Mouse (Mus musculus): ENCODE results near the gene Tln2. TPM values are rescaled to one million over a fixed set of nuclear protein-coding genes. Genes with fewer than 3 reads are reported as not detected.
"Not testable (repeated sequence)": the region's sequence is repeated elsewhere in the genome, so short reads cannot be mapped to it uniquely, and the experiment has no call there.

Gene Tln2
- polyA plus RNA-seq, 1 experiment from 2014 or later = 24.0 TPM

GRCm38 (mm10) chr9:67300769-67301168 lies 258.7 kb downstream of the Tln2 start:
- WGBS = 82% methylated on average over 5 of the region's 5 CpGs
- no peak for ATAC-seq (ENCODE audit: low FRiP score, low TSS enrichment)

GRCm38 (mm10) chr9:67300346-67300745 lies 259.2 kb downstream of the Tln2 start:
- Histone ChIP-seq H3K9ac (ENCODE audit: low read depth, low read length) (no peak overlapping the region), H3K27ac (ENCODE audit: low read depth, low read length) (no peak overlapping the region), H3K9me3 (ENCODE audit: control insufficient read depth, low read length) (no peaks in the 10 kb centered on the region), H3K4me3 (ENCODE audit: low read length) (no peak overlapping the region), H3K27me3 (ENCODE audit: control insufficient read depth, insufficient read depth, low read length) (no peaks in the 10 kb centered on the region), H3K4me2 (replicated peaks; ENCODE audit: low read depth, low read length) (no peak overlapping the region), H3K36me3 (ENCODE audit: control insufficient read depth, insufficient read depth, low read length) (no peaks in the 10 kb centered on the region), H3K4me1 (ENCODE audit: control insufficient read depth, insufficient read depth, low read length) (no peaks in the 10 kb centered on the region)
- ATAC-seq (ENCODE audit: low FRiP score, low TSS enrichment) = no peak
- WGBS = 43% methylated on average over 3 of the region's 3 CpGs

More at GRCm38 (mm10) chr9:67300769-67301168, 258.7 kb downstream of the Tln2 start:
- Histone ChIP-seq H3K4me1 (ENCODE audit: control insufficient read depth, insufficient read depth, low read length) (no peaks in the 10 kb centered on the region), H3K9ac (ENCODE audit: low read depth, low read length) (no peak overlapping the region), H3K9me3 (ENCODE audit: control insufficient read depth, low read length) (no peaks in the 10 kb centered on the region), H3K4me2 (replicated peaks; ENCODE audit: low read depth, low read length) (no peak overlapping the region), H3K4me3 (ENCODE audit: low read length) (no peak overlapping the region), H3K36me3 (ENCODE audit: control insufficient read depth, insufficient read depth, low read length) (no peaks in the 10 kb centered on the region), H3K27ac (ENCODE audit: low read depth, low read length) (no peak overlapping the region), H3K27me3 (ENCODE audit: control insufficient read depth, insufficient read depth, low read length) (no peaks in the 10 kb centered on the region)

GRCm38 (mm10) chr9:67299164-67299563 lies 260.3 kb downstream of the Tln2 start:
- no peaks in the 10 kb centered on the region for H3K27me3 ChIP-seq (ENCODE audit: control insufficient read depth, insufficient read depth, low read length)
- no peak overlapping the region for H3K9ac ChIP-seq (ENCODE audit: low read depth, low read length)
- no peaks in the 10 kb centered on the region for H3K9me3 ChIP-seq (ENCODE audit: control insufficient read depth, low read length)
- 90% methylated on average over 6 of the region's 6 CpGs for WGBS
- no peaks in the 10 kb centered on the region for H3K4me1 ChIP-seq (ENCODE audit: control insufficient read depth, insufficient read depth, low read length)
- H3K36me3 ChIP-seq (ENCODE audit: control insufficient read depth, insufficient read depth, low read length) = no peaks in the 10 kb centered on the region
- no peak overlapping the region for H3K4me3 ChIP-seq (ENCODE audit: low read length)
- H3K4me2 ChIP-seq (replicated peaks; ENCODE audit: low read depth, low read length) = no peak overlapping the region
- no peak for ATAC-seq (ENCODE audit: low FRiP score, low TSS enrichment)
- no peak overlapping the region for H3K27ac ChIP-seq (ENCODE audit: low read depth, low read length)

GRCm38 (mm10) chr9:67297236-67297889 lies 262.1 kb downstream of the Tln2 start:
- 82% methylated on average over 6 of the region's 6 CpGs for WGBS
- no peak overlapping the region for H3K9ac ChIP-seq (ENCODE audit: low read depth, low read length)
- H3K36me3 ChIP-seq (ENCODE audit: control insufficient read depth, insufficient read depth, low read length) = no peaks in the 10 kb centered on the region
- no peaks in the 10 kb centered on the region for H3K4me1 ChIP-seq (ENCODE audit: control insufficient read depth, insufficient read depth, low read length)
- no peak overlapping the region for H3K27ac ChIP-seq (ENCODE audit: low read depth, low read length)
- H3K9me3 ChIP-seq (ENCODE audit: control insufficient read depth, low read length) = no peaks in the 10 kb centered on the region
- no peak overlapping the region for H3K4me2 ChIP-seq (replicated peaks; ENCODE audit: low read depth, low read length)
- no peak for ATAC-seq (ENCODE audit: low FRiP score, low TSS enrichment)
- no peaks in the 10 kb centered on the region for H3K27me3 ChIP-seq (ENCODE audit: control insufficient read depth, insufficient read depth, low read length)
- no peak overlapping the region for H3K4me3 ChIP-seq (ENCODE audit: low read length)

- no peak overlapping the region for H3K27ac ChIP-seq (ENCODE audit: low read depth, low read length)
- H3K36me3 ChIP-seq (ENCODE audit: control insufficient read depth, insufficient read depth, low read length) = no peaks in the 10 kb centered on the region
- no peak for ATAC-seq (ENCODE audit: low FRiP score, low TSS enrichment)
- H3K9me3 ChIP-seq (ENCODE audit: control insufficient read depth, low read length) = no peaks in the 10 kb centered on the region
- H3K9ac ChIP-seq (ENCODE audit: low read depth, low read length) = no peak overlapping the region
- H3K27me3 ChIP-seq (ENCODE audit: control insufficient read depth, insufficient read depth, low read length) = no peaks in the 10 kb centered on the region
- no peak overlapping the region for H3K4me3 ChIP-seq (ENCODE audit: low read length)
- no peaks in the 10 kb centered on the region for H3K4me1 ChIP-seq (ENCODE audit: control insufficient read depth, insufficient read depth, low read length)
- 64% methylated on average over 4 of the region's 4 CpGs for WGBS
- no peak overlapping the region for H3K4me2 ChIP-seq (replicated peaks; ENCODE audit: low read depth, low read length)
These were observed 272.0 kb downstream of the Tln2 start for GRCm38 (mm10) chr9:67287457-67287856.

- 95% methylated on average over 3 of the region's 3 CpGs for WGBS
- Histone ChIP-seq H3K4me1 (ENCODE audit: control insufficient read depth, insufficient read depth, low read length) (no peaks in the 10 kb centered on the region), H3K9ac (ENCODE audit: low read depth, low read length) (no peak overlapping the region), H3K36me3 (ENCODE audit: control insufficient read depth, insufficient read depth, low read length) (no peaks in the 10 kb centered on the region), H3K4me2 (replicated peaks; ENCODE audit: low read depth, low read length) (no peak overlapping the region), H3K4me3 (ENCODE audit: low read length) (no peak overlapping the region), H3K27me3 (ENCODE audit: control insufficient read depth, insufficient read depth, low read length) (no peaks in the 10 kb centered on the region), H3K27ac (ENCODE audit: low read depth, low read length) (no peak overlapping the region), H3K9me3 (ENCODE audit: control insufficient read depth, low read length) (no peaks in the 10 kb centered on the region)
- no peak for ATAC-seq (ENCODE audit: low FRiP score, low TSS enrichment)
These were observed 272.7 kb downstream of the Tln2 start for GRCm38 (mm10) chr9:67286801-67287200.

- no peak overlapping the region for H3K4me2 ChIP-seq (replicated peaks; ENCODE audit: low read depth, low read length)
- H3K27me3 ChIP-seq (ENCODE audit: control insufficient read depth, insufficient read depth, low read length) = no peaks in the 10 kb centered on the region
- WGBS = 47% methylated on average over 3 of the region's 3 CpGs
- no peaks in the 10 kb centered on the region for H3K4me1 ChIP-seq (ENCODE audit: control insufficient read depth, insufficient read depth, low read length)
- no peak overlapping the region for H3K9ac ChIP-seq (ENCODE audit: low read depth, low read length)
- no peaks in the 10 kb centered on the region for H3K9me3 ChIP-seq (ENCODE audit: control insufficient read depth, low read length)
- H3K27ac ChIP-seq (ENCODE audit: low read depth, low read length) = no peak overlapping the region
- no peaks in the 10 kb centered on the region for H3K36me3 ChIP-seq (ENCODE audit: control insufficient read depth, insufficient read depth, low read length)
- no peak overlapping the region for H3K4me3 ChIP-seq (ENCODE audit: low read length)
- no peak for ATAC-seq (ENCODE audit: low FRiP score, low TSS enrichment)
These were observed 274.0 kb downstream of the Tln2 start for GRCm38 (mm10) chr9:67285544-67285943.

GRCm38 (mm10) chr9:67281812-67282211 lies 277.7 kb downstream of the Tln2 start:
- Histone ChIP-seq H3K27me3 (ENCODE audit: control insufficient read depth, insufficient read depth, low read length) (no peaks in the 10 kb centered on the region), H3K27ac (ENCODE audit: low read depth, low read length) (no peak overlapping the region), H3K9me3 (ENCODE audit: control insufficient read depth, low read length) (no peaks in the 10 kb centered on the region), H3K36me3 (ENCODE audit: control insufficient read depth, insufficient read depth, low read length) (no peaks in the 10 kb centered on the region), H3K4me1 (ENCODE audit: control insufficient read depth, insufficient read depth, low read length) (no peaks in the 10 kb centered on the region), H3K9ac (ENCODE audit: low read depth, low read length) (no peak overlapping the region), H3K4me2 (replicated peaks; ENCODE audit: low read depth, low read length) (no peak overlapping the region), H3K4me3 (ENCODE audit: low read length) (no peak overlapping the region)
- WGBS = 58% methylated on average over 6 of the region's 6 CpGs
- ATAC-seq (ENCODE audit: low FRiP score, low TSS enrichment) = no peak

- H3K4me2 ChIP-seq (replicated peaks; ENCODE audit: low read depth, low read length); H3K4me3 ChIP-seq (ENCODE audit: low read length); H3K9me3 ChIP-seq (ENCODE audit: control insufficient read depth, low read length); H3K27ac ChIP-seq (ENCODE audit: low read depth, low read length); H3K9ac ChIP-seq (ENCODE audit: low read depth, low read length); ATAC-seq (ENCODE audit: low FRiP score, low TSS enrichment); H3K4me1 ChIP-seq (ENCODE audit: control insufficient read depth, insufficient read depth, low read length); H3K36me3 ChIP-seq (ENCODE audit: control insufficient read depth, insufficient read depth, low read length); H3K27me3 ChIP-seq (ENCODE audit: control insufficient read depth, insufficient read depth, low read length): not testable (repeated sequence)
These were observed 279.2 kb downstream of the Tln2 start for GRCm38 (mm10) chr9:67280311-67280710.
